Mouse (Mus musculus) ES-Bruce4 (cell line): ENCODE measurements around the gene 1700001P01Rik.

Experiments used
- CTCF ChIP-seq: IDR thresholded peaks from one replicate; pipeline ENCODE4 v1.8.1; 2011; ENCODE audit warnings: low read depth, low read length
- EP300 ChIP-seq: IDR thresholded peaks from 2 replicates; pipeline ENCODE4 v1.6.1; 2011; ENCODE audit warnings: low read depth, low read length; ENCODE audit not compliant: insufficient read depth
- POLR2A ChIP-seq: IDR thresholded peaks from one replicate; pipeline ENCODE4 v1.8.1; 2011; ENCODE audit warnings: low read length; ENCODE audit not compliant: insufficient read depth

DNA sequence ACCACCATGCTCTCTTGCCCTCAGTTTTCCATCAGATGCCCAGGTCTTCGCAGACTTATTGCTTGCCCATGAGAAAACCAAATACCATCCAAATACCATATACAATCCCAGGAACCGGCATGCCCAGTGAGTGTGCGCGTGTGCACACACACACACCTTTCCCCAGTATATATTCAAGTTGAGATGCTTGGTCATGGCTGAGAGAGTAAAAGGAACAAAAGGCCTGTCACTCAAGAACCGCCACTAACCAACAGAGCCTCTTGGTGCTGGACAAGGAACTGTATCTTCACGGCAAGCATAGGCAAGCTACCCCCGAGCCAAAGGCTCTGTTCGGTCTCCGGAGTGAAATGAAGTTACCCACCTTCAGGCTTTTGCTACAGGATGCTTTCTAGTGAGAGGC, 33.1 kb downstream of the 1700001P01Rik start:
- no peak for TF ChIP-seq EP300
- TF ChIP-seq POLR2A: no peak
- TF ChIP-seq CTCF: no peak
